Comparison of ENCODE assay signal across 24 mouse cellular contexts in genomic region chr17:45954824-45955223, GRCm38 (mm10).
"Had no signal": no experiment of that assay in that cellular context is flagged by ENCODE, and none has a peak within 500 bp of the region (broad histone marks: within the 10 kb centered on the region; RNA-seq: fewer than 3 reads in every experiment).

No protein-coding gene starts in this region.

- H3K36me3 ChIP-seq: heart, embryonic 10.5 days; heart, embryonic 12.5 days; hindbrain, embryonic 10.5 days; hindbrain, embryonic 12.5 days; intestine, embryonic 15.5 days; limb, embryonic 10.5 days; limb, embryonic 12.5 days; liver, embryonic 13.5 days; liver, embryonic 15.5 days had no signal

- H3K27me3 ChIP-seq: hindbrain, embryonic 12.5 days; intestine, embryonic 15.5 days; limb, embryonic 12.5 days; liver, embryonic 13.5 days had no signal

- H3K9ac ChIP-seq: heart, embryonic 12.5 days; hindbrain, embryonic 12.5 days; hindbrain, embryonic 14.5 days; intestine, embryonic 15.5 days; limb, embryonic 12.5 days; liver, embryonic 13.5 days; liver, embryonic 15.5 days; liver, postnatal 0 days had no signal

- H3K27ac ChIP-seq: gastrocnemius, adult 2 months; hindbrain, embryonic 10.5 days; hindbrain, embryonic 12.5 days; hindbrain, embryonic 14.5 days; intestine, embryonic 15.5 days; layer of hippocampus, adult 2 months; left cerebral cortex, adult 2 months; limb, embryonic 12.5 days; liver, embryonic 13.5 days; liver, embryonic 15.5 days had no signal

- H3K4me3 ChIP-seq: gastrocnemius, adult 2 months; heart, embryonic 10.5 days; heart, embryonic 12.5 days; hindbrain, embryonic 10.5 days; hindbrain, embryonic 12.5 days; intestine, embryonic 15.5 days; layer of hippocampus, adult 2 months; left cerebral cortex, adult 2 months; limb, embryonic 10.5 days; limb, embryonic 12.5 days; liver, embryonic 13.5 days; liver, embryonic 15.5 days had no signal

- DNase-seq: gastrocnemius, adult 2 months; gastrocnemius, postnatal 10 days; gastrocnemius, postnatal 25 days; heart, adult 18-20 months; heart, postnatal 10 days; heart, postnatal 4 days; kidney, adult 18-20 months; kidney, adult 8-10 months; kidney, postnatal 10 days; kidney, postnatal 25 days; kidney, postnatal 4 days; liver, embryonic 13.5 days; liver, postnatal 0 days had no signal
